Mouse (Mus musculus) G1E (cell line): Measurements from ENCODE around the gene Rnf169. TPM values are rescaled to one million over a fixed set of nuclear protein-coding genes. Genes with fewer than 3 reads are reported as not detected.

Experiments used
- ATAC-seq: 2 replicates; pipeline ENCODE4 v1.8.0; 2016; ENCODE audit warnings: mild to moderate bottlenecking; ENCODE audit not compliant: insufficient number of reproducible peaks, poor library complexity, low FRiP score, severe bottlenecking; ENCODE audit errors: extremely low read depth
- DNase-seq: peaks from one replicate; pipeline ENCODE4 v3.0.0; 2012; ENCODE audit warnings: low spot score
- H3K27me3 ChIP-seq: 2 replicates; pipeline ENCODE4 v1.6.1; 2012; ENCODE audit warnings: mild to moderate bottlenecking, low read length, inconsistent platforms; ENCODE audit not compliant: insufficient read depth
- H3K36me3 ChIP-seq: replicated peaks from 2 replicates; pipeline ENCODE3; 2012; ENCODE audit warnings: mild to moderate bottlenecking, inconsistent platforms
- H3K4me1 ChIP-seq: 2 replicates; pipeline ENCODE4 v1.6.1; 2012; ENCODE audit warnings: low read depth, low read length, inconsistent platforms, mixed read lengths; ENCODE audit not compliant: insufficient read depth
- H3K4me3 ChIP-seq: 2 replicates; pipeline ENCODE4 v1.5.1; 2012; ENCODE audit warnings: low read depth, mild to moderate bottlenecking, inconsistent platforms, low read length, moderate library complexity, mixed read lengths
- H3K9me3 ChIP-seq: replicated peaks from 2 replicates; pipeline ENCODE4 v1.6.1; 2012; ENCODE audit warnings: inconsistent platforms
- CTCF ChIP-seq: IDR thresholded peaks from 2 replicates; pipeline ENCODE4 v1.5.1; 2012; ENCODE audit warnings: low read depth, low read length, inconsistent platforms, mixed read lengths
- GATA1 ChIP-seq: IDR thresholded peaks from 2 replicates; pipeline ENCODE4 v1.6.1; 2012; ENCODE audit warnings: borderline replicate concordance, low read length, inconsistent platforms, mixed read lengths
- GATA2 ChIP-seq: IDR thresholded peaks from 2 replicates; pipeline ENCODE4 v1.6.1; 2012; ENCODE audit warnings: low read depth, low read length, inconsistent platforms, borderline replicate concordance
- POLR2AphosphoS5 ChIP-seq: IDR thresholded peaks from 2 replicates; pipeline ENCODE4 v1.6.1; 2012; ENCODE audit warnings: low read depth, low read length, inconsistent platforms; ENCODE audit not compliant: insufficient replicate concordance
- TAL1 ChIP-seq: conservative IDR thresholded peaks from 2 replicates; pipeline ENCODE4 v1.6.1; 2012; ENCODE audit warnings: low read depth, low read length, inconsistent platforms, mixed read lengths
- polyA plus RNA-seq: library from polyadenylated mRNA; stranded (reverse); fragments of >175 nt; gene quantifications from 2 replicates; pipeline ENCODE4 v1.2.3, GENCODE M21; 2012
- total RNA-seq, 2 experiments: library from RNA; stranded (forward) in 1 of 2; stranded (reverse) in 1 of 2; fragments of 200-1000 nt in 1 of 2; fragments of >200 nt in 1 of 2; fragmentation: Nextera tagmentation in 1 of 2; gene quantifications; 2 replicates each; pipeline ENCODE4 v1.2.3; 2014 to 2017

The Rnf169 gene
- total and polyA plus RNA-seq, 3 experiments, result 4.8 to 30.4 (median 13.8) TPM

GRCm38 (mm10) chr7:99892351-99892750 is 87.9 kb downstream of the Rnf169 start:
- TF ChIP-seq GATA2 (no peak), CTCF (no peak), TAL1 (no peak), GATA1 (no peak), POLR2AphosphoS5 (no peak)
- ATAC-seq, result no peak
- no peak overlapping the region for H3K4me3 ChIP-seq
- no peaks in the 10 kb centered on the region for H3K9me3 ChIP-seq
- H3K27me3 ChIP-seq, result peaks cover 33% of the 10 kb centered on the region
- DNase-seq, result no peak
- peaks cover 39% of the 10 kb centered on the region for H3K4me1 ChIP-seq
- no peaks in the 10 kb centered on the region for H3K36me3 ChIP-seq

GRCm38 (mm10) chr7:99891471-99891870 is 88.8 kb downstream of the Rnf169 start:
- H3K36me3 ChIP-seq, result no peaks in the 10 kb centered on the region
- TF ChIP-seq GATA2 (no peak), TAL1 (no peak), POLR2AphosphoS5 (no peak), GATA1 (no peak), CTCF (no peak)
- no peaks in the 10 kb centered on the region for H3K9me3 ChIP-seq
- peaks cover 39% of the 10 kb centered on the region for H3K4me1 ChIP-seq
- no peak overlapping the region for H3K4me3 ChIP-seq
- peaks cover 24% of the 10 kb centered on the region for H3K27me3 ChIP-seq
- DNase-seq (no peak), ATAC-seq (no peak)

GRCm38 (mm10) chr7:99890168-99890755 is 90.0 kb downstream of the Rnf169 start:
- Histone ChIP-seq H3K4me1 (peaks cover 33% of the 10 kb centered on the region), H3K9me3 (no peaks in the 10 kb centered on the region), H3K27me3 (peaks cover 30% of the 10 kb centered on the region), H3K4me3 (no peak overlapping the region), H3K36me3 (no peaks in the 10 kb centered on the region)
- TF ChIP-seq GATA1 (no peak), GATA2 (no peak), CTCF (no peak), TAL1 (no peak), POLR2AphosphoS5 (no peak)
- ATAC-seq (no peak), DNase-seq (no peak)

DNA sequence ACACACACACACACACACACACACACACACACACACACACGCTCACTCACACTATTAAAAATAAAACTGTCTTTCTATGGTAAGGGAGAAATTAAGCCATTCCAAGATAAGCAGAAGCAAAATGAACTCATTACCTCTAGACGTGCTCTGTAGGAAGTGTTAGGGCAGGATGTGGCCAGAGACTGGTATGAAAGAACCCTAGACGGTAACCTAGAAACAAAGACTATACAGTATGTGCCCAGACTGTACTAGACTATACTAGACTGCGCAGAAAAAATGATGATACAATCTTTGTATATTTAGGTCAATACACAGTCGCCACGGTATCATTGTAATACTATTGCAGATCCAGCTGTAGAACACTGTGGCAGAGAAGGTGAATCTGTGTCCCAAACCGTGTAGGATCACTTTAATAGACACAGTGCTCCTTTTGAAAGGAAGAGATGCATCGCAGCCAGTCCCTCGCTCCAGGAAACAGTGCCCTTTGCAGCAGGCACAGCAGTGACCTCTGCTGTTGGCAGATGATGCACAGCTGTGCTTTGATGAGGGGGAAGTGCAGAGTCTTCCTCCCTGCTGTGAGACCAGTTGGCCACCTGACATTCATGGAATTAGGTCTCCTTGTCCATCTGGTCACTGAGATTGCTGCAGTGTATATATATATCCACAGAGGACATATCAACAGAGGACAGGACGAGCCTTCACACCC is 90.9 kb downstream of the Rnf169 start:
- peaks cover 33% of the 10 kb centered on the region for H3K4me1 ChIP-seq
- DNase-seq (no peak), ATAC-seq (no peak)
- TF ChIP-seq TAL1, result no peak
- no peak for TF ChIP-seq POLR2AphosphoS5
- no peak for TF ChIP-seq GATA1
- no peak for TF ChIP-seq GATA2
- no peak for TF ChIP-seq CTCF
- H3K4me3 ChIP-seq, result no peak overlapping the region
- H3K36me3 ChIP-seq, result no peaks in the 10 kb centered on the region
- H3K27me3 ChIP-seq, result peaks cover 33% of the 10 kb centered on the region
- no peaks in the 10 kb centered on the region for H3K9me3 ChIP-seq

DNA sequence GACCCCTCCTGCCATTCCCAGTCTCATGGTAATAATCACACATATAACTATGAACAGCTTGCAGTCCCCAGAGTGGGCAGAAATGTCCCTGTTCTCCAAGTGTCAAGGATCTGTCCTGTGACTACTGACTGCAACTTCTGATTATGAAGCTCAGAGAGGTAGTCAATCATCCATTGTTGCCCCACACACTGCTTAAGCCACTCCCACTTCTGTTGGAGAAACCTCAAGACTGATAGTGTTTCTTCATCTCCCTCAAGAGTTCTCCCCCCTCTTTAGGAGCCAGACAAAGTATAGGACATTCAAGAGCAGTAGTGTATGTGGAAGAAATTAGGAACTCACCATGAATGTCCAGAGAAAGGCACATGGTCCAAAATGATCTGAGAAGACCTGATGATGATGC is 92.5 kb downstream of the Rnf169 start:
- Histone ChIP-seq H3K36me3 (no peaks in the 10 kb centered on the region), H3K27me3 (peaks cover 37% of the 10 kb centered on the region), H3K4me1 (peaks cover 33% of the 10 kb centered on the region), H3K9me3 (no peaks in the 10 kb centered on the region), H3K4me3 (no peak overlapping the region)
- ATAC-seq, result no peak
- no peak for DNase-seq
- no peak for TF ChIP-seq TAL1

- Histone ChIP-seq H3K27me3 (peaks cover 34% of the 10 kb centered on the region), H3K9me3 (no peaks in the 10 kb centered on the region), H3K36me3 (no peaks in the 10 kb centered on the region), H3K4me3 (no peak overlapping the region), H3K4me1 (peaks cover 30% of the 10 kb centered on the region)
- ATAC-seq (no peak), DNase-seq (no peak)
- TF ChIP-seq CTCF (no peak), TAL1 (no peak), GATA1 (no peak), POLR2AphosphoS5 (no peak), GATA2 (no peak)
These were observed 93.0 kb downstream of the Rnf169 start for GRCm38 (mm10) chr7:99887230-99887735.
